Mouse (Mus musculus) hindbrain, embryonic 10.5 days (tissue): ENCODE results near the gene Sst. TPM values are rescaled to one million over a fixed set of nuclear protein-coding genes. Genes with fewer than 3 reads are reported as not detected.
A peak's percentile ranks its signal among the peaks of the same experiment; 100 is the strongest.
"Not testable (repeated sequence)": the region's sequence is repeated elsewhere in the genome, so short reads cannot be mapped to it uniquely, and the experiment has no call there.

Experiments
- DNase-seq: peaks from one replicate; pipeline ENCODE4 v3.0.0-alpha.2; 2017; ENCODE audit warnings: low spot score
- H3K27ac ChIP-seq: fragments of 300-500 bp; sonication (generic); 2 replicates; pipeline ENCODE4 v1.5.1; 2016; ENCODE audit warnings: mild to moderate bottlenecking, moderate library complexity
- H3K27me3 ChIP-seq: fragments of 300-500 bp; sonication (generic); 2 replicates; pipeline ENCODE4 v1.6.1; 2016; ENCODE audit warnings: mild to moderate bottlenecking; ENCODE audit not compliant: poor library complexity, insufficient read depth, severe bottlenecking
- H3K36me3 ChIP-seq: fragments of 300-500 bp; sonication (generic); 2 replicates; pipeline ENCODE4 v1.6.1; 2016; ENCODE audit warnings: mild to moderate bottlenecking, moderate library complexity
- H3K4me1 ChIP-seq: fragments of 300-500 bp; sonication (generic); replicated peaks from 2 replicates; pipeline ENCODE4 v1.6.1; 2016; ENCODE audit warnings: mild to moderate bottlenecking
- H3K4me3 ChIP-seq: fragments of 300-500 bp; sonication (generic); 2 replicates; pipeline ENCODE4 v1.5.1; 2016; ENCODE audit warnings: mild to moderate bottlenecking, moderate library complexity
- H3K9me3 ChIP-seq: fragments of 300-500 bp; sonication (generic); 2 replicates; pipeline ENCODE4 v1.6.1; 2016; ENCODE audit warnings: mild to moderate bottlenecking, moderate library complexity
- WGBS: fragments of 180-500 bp; shearing (Covaris S2); methylation state at CpG from one replicate; pipeline ENCODE4 v1.1.7; 2016; 5-methylcytosine and 5-hydroxymethylcytosine counted together
- polyA plus RNA-seq: library from polyadenylated mRNA; unstranded; fragments of >200 nt; fragmentation: Nextera tagmentation; extraction: Ambion mirVana; gene quantifications from 2 replicates; pipeline ENCODE4 v1.2.1, GENCODE M21; 2016

Gene Sst
- polyA plus RNA-seq, 1 experiment from 2014 or later: 101 TPM

DNA sequence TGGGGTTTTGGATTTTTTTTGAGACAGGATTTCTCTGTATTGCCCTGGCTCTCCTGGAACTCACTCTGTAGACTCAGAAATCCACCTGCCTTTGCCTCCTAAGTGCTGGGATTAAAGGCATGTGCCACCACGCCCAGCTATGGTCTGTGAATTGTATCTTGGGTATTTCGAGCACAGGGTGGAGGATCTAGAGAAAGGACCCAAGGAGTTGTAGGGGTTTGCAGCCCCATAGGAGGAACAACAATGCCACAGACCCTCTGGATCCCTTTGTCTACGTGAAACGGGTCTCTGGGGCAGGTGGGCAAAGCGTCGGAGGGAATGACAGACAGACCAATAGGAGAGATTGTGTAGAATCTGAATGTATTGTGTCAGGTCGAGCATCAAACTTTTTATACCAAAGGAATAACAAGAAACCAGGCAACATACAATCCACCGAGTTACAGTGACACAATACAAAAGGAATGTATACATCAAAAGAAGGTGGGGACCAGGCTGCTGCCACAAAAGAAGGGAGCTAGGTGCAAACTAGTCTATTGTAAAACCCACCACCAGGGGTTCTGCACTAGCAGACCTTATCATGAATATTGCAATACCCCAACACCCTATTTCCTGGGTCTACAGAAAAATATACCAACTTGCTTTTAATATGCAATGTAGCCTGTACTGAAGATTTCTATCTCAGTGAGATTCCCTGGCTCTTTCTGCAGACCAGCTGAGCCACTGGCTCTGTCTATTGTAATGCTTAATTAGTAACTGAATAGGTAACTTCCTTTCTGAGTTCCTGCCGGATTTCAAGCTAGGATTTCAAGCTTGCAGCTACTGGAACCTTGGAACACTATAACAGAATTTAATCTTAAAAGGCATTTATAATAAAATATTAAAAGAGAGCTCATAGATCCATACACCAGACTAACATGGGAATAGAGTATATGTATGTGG is 17.6 kb upstream of the Sst start:
- H3K9me3 ChIP-seq, H3K27me3 ChIP-seq, H3K36me3 ChIP-seq, DNase-seq, H3K4me3 ChIP-seq, H3K27ac ChIP-seq, H3K4me1 ChIP-seq: not testable (repeated sequence)
- 88% methylated on average over 9 of the region's 9 CpGs for WGBS

DNA sequence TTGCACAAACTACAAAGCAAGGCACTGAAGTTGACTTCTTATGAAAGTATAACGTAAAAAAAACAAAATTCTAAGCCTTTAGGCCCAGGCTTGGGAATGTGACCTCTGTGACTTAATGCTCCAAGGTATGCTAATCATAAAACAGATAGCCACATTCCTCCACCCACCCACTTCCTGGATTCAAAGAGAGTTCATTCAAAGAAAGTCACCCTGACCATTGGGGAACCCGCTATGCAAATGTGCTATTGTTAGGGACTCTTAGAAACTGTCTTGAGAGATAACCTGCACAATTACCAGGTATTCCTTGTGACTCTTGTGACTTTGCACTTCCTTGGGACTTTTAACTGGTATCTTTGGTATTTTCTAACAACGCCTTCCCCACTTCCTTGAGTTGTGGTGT is 15.8 kb upstream of the Sst start:
- WGBS: 88% methylated on average over 3 of the region's 3 CpGs
- not testable (repeated sequence) for H3K27me3 ChIP-seq, H3K4me1 ChIP-seq, H3K9me3 ChIP-seq, H3K36me3 ChIP-seq, H3K4me3 ChIP-seq, H3K27ac ChIP-seq, DNase-seq

DNA sequence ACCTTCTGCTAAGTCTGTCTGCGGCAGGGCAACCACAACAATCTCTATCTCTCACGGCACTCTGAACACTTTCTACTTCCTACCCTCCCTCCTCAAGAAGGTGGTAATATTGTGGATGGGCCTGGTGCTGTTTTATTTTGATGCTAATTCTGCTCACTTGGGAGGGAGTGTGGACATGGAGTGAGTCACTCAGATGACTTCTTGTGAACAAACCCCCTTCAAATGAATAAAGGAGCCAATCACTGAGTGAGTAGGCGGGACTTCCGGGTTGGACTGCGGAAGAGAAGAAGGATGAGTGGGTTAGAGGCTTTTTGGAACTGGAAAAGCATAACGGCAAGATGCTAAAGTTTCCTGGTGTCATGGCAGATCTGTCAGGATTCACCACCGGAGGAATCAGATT is 10.7 kb upstream of the Sst start:
- H3K4me1 ChIP-seq: peaks cover 21% of the 10 kb centered on the region
- H3K27ac ChIP-seq: no peak overlapping the region
- no peak overlapping the region for H3K4me3 ChIP-seq
- 90% methylated on average over 7 of the region's 7 CpGs for WGBS
- DNase-seq: no peak
- peaks cover 8% of the 10 kb centered on the region for H3K27me3 ChIP-seq
- H3K36me3 ChIP-seq: no peaks in the 10 kb centered on the region
- H3K9me3 ChIP-seq: no peaks in the 10 kb centered on the region

DNA sequence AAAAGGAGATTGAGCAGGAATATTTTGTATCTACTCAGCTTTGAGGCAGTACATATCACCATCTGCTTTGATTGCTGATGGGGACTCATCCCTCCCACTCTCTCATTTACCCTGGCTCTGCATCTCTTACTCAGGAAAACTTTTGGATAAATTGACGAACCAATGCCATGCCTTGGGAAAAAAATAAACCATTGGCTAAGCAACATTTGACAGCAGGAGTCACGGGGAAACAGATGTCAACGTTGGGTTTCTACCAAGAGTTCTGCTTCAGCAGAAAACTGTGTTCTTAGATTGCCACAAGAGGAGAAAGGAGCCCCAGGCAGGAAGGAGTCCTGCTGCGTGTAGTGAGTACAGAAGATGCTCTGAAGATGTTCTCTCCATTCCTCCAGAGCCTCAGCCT is 9.3 kb upstream of the Sst start:
- Histone ChIP-seq H3K36me3 (no peaks in the 10 kb centered on the region), H3K4me1 (peaks cover 21% of the 10 kb centered on the region), H3K4me3 (no peak overlapping the region), H3K27ac (no peak overlapping the region), H3K9me3 (no peaks in the 10 kb centered on the region), H3K27me3 (peaks cover 8% of the 10 kb centered on the region)
- 86% methylated on average over 4 of the region's 4 CpGs for WGBS
- DNase-seq: no peak

DNA sequence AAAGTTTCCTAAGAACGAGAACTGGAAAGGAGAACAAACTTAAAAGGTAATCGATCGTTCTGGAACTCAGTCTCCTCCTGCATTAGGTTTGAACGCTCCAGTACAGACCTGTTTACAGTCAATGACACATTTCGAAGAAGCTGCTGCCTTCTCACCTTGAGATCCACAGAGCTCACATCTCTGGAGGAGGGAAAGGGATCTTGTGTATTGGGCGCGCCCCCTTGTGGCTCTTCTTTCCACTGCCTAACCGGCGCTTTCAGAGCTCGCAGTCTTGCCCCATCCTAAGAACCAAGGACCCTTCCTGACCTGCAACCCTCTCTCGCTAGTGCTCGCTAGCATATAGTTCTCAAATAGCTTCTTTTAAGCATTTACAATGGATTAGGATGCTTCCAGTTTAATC is 8.1 kb upstream of the Sst start:
- no peaks in the 10 kb centered on the region for H3K9me3 ChIP-seq
- H3K27ac ChIP-seq: no peak overlapping the region
- DNase-seq: peak; percentile 75
- no peaks in the 10 kb centered on the region for H3K36me3 ChIP-seq
- 17% methylated on average over 12 of the region's 12 CpGs for WGBS
- H3K27me3 ChIP-seq: peaks cover 8% of the 10 kb centered on the region
- H3K4me3 ChIP-seq: no peak overlapping the region
- peaks cover 21% of the 10 kb centered on the region for H3K4me1 ChIP-seq

DNA sequence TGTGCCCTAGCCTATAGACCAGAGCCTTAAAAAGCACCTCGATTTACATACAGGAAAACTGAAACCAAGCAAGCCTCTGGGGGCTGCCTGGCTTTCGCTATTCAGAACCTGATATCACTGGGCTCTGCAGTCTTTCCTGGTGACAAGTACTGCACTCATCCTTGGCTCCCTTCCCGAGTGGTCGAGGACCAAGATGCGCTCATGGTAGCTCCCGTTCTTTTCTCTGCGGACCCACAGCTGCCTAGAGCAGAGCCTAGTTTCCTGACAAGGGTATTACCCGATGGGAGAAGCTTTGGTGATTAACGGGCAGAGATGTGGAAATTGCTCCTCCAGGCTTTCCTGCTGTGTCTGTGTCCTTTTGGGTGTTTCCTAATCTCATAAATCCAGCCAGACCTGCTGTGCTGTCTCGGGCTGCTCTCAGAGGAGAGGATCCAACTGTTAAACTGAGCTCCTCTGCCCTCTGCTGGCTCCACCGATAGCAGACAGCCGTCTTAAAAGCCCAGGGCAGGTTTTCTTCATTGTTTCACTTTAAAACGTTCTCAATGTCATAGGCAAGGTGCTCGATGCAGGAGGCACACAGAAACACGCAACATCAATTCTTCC is 7.3 kb upstream of the Sst start:
- Histone ChIP-seq H3K4me1 (peaks cover 21% of the 10 kb centered on the region), H3K4me3 (peak overlapping the region; percentile 39), H3K9me3 (no peaks in the 10 kb centered on the region), H3K27ac (0 out of 2 replicates have a peak overlapping the region, but pooled peaks have one; percentile 45), H3K27me3 (peaks cover 10% of the 10 kb centered on the region), H3K36me3 (no peaks in the 10 kb centered on the region)
- 22% methylated on average over 15 of the region's 15 CpGs for WGBS
- DNase-seq: peak; percentile 70

DNA sequence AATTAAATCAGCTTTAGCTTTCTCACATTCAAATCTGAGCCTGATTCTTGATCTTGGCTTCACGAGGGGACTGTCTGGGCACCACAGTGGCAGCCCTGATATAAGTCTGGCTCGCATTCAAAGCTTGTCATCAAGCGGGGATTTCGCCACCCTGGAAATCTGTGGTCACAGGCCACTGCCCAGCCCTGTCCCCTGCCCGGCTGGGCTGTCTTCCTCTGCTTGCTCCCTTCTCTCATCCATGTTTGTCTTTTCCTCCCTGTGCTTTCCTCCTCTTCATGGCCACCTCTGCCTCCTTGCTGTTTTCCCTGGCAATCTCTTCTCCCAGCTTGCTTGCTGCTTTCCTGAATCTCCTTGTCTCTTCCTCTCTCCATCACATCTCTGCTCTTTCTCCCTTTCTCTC is 6.7 kb upstream of the Sst start:
- H3K9me3 ChIP-seq: no peaks in the 10 kb centered on the region
- no peak overlapping the region for H3K27ac ChIP-seq
- no peak for DNase-seq
- H3K4me1 ChIP-seq: peaks cover 21% of the 10 kb centered on the region
- H3K36me3 ChIP-seq: no peaks in the 10 kb centered on the region
- 68% methylated on average over 5 of the region's 5 CpGs for WGBS
- 0 out of 2 replicates have a peak overlapping the region, but pooled peaks have one; percentile 39 for H3K4me3 ChIP-seq
- peaks cover 16% of the 10 kb centered on the region for H3K27me3 ChIP-seq

DNA sequence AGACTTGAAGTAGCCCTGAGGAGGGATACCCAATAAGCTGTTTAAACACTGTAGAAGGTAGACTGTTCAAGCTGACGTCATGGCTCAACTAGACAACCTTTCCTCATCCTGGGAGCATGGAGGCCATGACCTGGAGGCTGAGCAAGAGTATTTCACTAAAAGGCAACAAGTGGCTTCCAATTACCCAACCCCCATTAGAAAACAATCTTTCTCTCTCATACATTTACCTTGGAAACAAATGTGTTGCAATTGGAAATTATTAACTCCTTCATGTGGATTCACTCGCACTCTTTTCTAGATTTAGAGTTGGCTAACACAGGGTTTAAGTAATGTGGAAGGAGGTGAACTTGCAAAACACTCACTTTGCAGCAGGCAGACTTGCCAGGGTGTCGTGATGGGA is 4.4 kb upstream of the Sst start:
- H3K27me3 ChIP-seq: peaks cover 39% of the 10 kb centered on the region
- WGBS: 83% methylated on average over 3 of the region's 3 CpGs
- H3K4me1 ChIP-seq: peaks cover 27% of the 10 kb centered on the region
- no peaks in the 10 kb centered on the region for H3K9me3 ChIP-seq
- no peak for DNase-seq
- H3K36me3 ChIP-seq: no peaks in the 10 kb centered on the region
- H3K27ac ChIP-seq: no peak overlapping the region
- no peak overlapping the region for H3K4me3 ChIP-seq

DNA sequence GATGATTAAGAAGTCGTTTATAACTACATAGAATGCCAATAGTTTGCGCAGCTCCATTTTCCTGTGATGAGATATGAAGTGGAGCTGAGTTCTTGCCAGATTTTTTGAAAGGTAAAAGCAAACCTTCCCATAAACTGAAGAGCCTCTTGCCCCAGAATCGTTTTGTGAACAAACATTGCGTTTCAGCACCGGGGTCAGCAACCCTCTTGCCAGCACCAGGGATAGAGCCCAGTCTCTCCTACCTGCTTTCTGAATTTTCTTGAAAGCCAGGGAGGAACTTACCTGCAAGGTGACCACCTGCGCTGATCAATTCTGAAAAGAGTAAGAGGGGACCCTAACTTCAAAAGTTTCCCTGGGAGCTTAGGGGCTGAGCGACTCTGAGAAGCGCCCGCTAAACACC is 607 bp downstream of the Sst start:
- no peaks in the 10 kb centered on the region for H3K9me3 ChIP-seq
- peak overlapping the region; percentile 37 for H3K4me3 ChIP-seq
- H3K36me3 ChIP-seq: no peaks in the 10 kb centered on the region
- H3K4me1 ChIP-seq: peaks cover 11% of the 10 kb centered on the region; the same call in 1 of the 2 replicates
- peaks cover 39% of the 10 kb centered on the region for H3K27me3 ChIP-seq
- no peak overlapping the region for H3K27ac ChIP-seq
- WGBS: 6% methylated on average over 9 of the region's 9 CpGs
- DNase-seq: peak; percentile 24

DNA sequence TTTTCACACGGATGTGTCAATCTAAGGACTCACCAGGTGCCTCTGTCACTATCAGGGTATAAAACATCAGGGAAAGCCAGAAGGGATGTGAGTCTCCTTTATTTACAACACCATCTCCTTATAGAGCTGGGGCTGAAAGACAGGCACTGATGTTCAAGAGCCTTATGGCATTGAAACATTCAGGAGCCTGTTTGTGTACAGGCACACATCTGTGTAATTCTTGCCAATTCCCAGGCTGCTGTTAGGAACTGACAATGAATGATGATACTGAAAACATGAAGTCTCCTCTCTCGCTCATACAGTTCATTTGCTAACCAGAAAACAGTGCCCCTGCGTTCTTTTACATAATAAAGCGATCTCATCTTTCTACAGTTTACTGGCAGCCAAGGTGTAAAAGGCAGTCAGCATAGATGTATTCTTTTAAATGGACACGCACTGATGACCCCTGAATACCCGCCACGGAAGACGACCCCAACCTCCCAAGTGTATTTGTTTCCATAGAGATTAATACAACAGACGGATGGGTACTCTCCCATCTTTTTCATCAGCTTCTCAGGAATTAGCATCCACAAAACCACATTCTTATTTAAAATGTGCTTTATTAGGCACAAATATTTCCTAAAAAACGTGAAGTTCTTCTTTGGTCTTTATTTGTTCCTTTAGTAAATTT is 2.7 kb downstream of the Sst start:
- Histone ChIP-seq H3K27ac (no peak overlapping the region), H3K36me3 (no peaks in the 10 kb centered on the region), H3K4me1 (peaks cover 11% of the 10 kb centered on the region; the same call in 1 of the 2 replicates), H3K27me3 (peaks cover 36% of the 10 kb centered on the region), H3K9me3 (no peaks in the 10 kb centered on the region), H3K4me3 (no peak overlapping the region)
- 64% methylated on average over 10 of the region's 10 CpGs for WGBS
- no peak for DNase-seq

DNA sequence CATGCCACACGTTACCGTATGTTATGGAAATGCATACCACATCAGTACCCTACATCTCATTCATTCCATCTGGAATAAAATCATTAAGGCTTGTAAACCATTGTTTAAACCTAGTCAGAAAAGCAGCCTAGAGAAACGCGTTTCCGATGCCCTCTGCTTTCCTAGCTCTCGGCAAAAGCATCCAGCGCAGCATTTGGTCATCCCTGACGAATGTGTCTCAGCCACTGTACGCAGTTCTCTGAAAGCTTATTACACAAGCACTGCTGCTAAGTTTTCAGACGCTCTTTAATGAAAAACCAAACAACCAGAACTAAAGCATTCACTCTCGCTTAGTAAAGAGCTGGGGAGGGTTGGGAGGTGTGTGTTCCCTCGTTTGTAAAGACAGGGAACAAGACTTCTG is 5.7 kb downstream of the Sst start:
- 87% methylated on average over 12 of the region's 12 CpGs for WGBS
- Histone ChIP-seq H3K4me1 (peaks cover 4% of the 10 kb centered on the region; the same call in 1 of the 2 replicates), H3K9me3 (no peaks in the 10 kb centered on the region), H3K36me3 (no peaks in the 10 kb centered on the region), H3K27ac (no peak overlapping the region), H3K4me3 (no peak overlapping the region), H3K27me3 (peaks cover 7% of the 10 kb centered on the region; the same call in 1 of the 2 replicates)
- no peak for DNase-seq

DNA sequence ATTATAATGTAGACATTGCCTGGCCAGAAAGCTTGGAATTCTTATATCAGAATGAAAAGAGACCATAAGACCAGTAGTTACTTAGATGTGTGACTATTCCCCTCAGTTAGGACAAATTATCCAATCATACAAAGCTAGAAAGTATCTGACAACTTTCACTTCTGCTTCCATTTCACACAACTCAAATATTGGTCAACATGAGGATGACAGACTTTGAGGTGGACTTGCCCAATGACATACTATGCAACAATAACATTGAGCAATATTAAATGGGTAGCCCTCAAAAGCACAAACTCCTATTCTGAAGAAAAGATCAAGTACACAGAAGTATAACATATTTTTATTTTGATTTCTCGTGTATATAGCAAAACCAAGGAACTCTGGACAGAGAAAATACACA is 35.5 kb downstream of the Sst start:
- H3K9me3 ChIP-seq: no peaks in the 10 kb centered on the region
- H3K27me3 ChIP-seq: no peaks in the 10 kb centered on the region
- WGBS: 78% methylated on average over 1 of the region's 1 CpGs
- no peak overlapping the region for H3K27ac ChIP-seq
- H3K4me1 ChIP-seq: no peaks in the 10 kb centered on the region
- H3K4me3 ChIP-seq: no peak overlapping the region
- no peak for DNase-seq
- H3K36me3 ChIP-seq: no peaks in the 10 kb centered on the region

DNA sequence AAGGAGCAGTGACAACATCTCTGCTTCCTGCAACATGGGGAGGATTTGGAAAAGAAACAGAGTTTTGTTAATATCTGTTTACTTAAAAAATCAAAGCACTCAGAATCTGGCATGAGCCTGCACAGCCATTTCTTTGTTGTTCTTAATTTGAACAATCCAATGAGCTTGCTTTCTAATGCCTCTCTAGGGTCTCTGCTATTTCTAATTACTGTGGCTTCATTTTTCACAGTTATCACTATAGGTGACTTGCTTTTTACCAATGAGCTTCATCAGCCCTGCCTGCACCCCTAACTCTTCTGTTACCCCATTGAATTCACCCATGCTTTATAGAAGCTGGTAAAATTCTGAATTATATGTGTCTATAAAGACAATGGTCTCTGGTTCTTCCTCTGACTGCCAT is 41.0 kb downstream of the Sst start:
- Histone ChIP-seq H3K4me3 (no peak overlapping the region), H3K36me3 (no peaks in the 10 kb centered on the region), H3K27ac (no peak overlapping the region), H3K9me3 (no peaks in the 10 kb centered on the region), H3K27me3 (no peaks in the 10 kb centered on the region), H3K4me1 (no peaks in the 10 kb centered on the region)
- DNase-seq: no peak
